Mouse (Mus musculus) kidney, adult 9 months (tissue): Measurements from ENCODE around the gene Oas1a.
"Not testable (repeated sequence)": the region's sequence is repeated elsewhere in the genome, so short reads cannot be mapped to it uniquely, and the experiment has no call there.

Experiments used
- DNase-seq: peaks from one replicate; pipeline ENCODE4 v3.0.0; 2022

Oas1a gene

DNA sequence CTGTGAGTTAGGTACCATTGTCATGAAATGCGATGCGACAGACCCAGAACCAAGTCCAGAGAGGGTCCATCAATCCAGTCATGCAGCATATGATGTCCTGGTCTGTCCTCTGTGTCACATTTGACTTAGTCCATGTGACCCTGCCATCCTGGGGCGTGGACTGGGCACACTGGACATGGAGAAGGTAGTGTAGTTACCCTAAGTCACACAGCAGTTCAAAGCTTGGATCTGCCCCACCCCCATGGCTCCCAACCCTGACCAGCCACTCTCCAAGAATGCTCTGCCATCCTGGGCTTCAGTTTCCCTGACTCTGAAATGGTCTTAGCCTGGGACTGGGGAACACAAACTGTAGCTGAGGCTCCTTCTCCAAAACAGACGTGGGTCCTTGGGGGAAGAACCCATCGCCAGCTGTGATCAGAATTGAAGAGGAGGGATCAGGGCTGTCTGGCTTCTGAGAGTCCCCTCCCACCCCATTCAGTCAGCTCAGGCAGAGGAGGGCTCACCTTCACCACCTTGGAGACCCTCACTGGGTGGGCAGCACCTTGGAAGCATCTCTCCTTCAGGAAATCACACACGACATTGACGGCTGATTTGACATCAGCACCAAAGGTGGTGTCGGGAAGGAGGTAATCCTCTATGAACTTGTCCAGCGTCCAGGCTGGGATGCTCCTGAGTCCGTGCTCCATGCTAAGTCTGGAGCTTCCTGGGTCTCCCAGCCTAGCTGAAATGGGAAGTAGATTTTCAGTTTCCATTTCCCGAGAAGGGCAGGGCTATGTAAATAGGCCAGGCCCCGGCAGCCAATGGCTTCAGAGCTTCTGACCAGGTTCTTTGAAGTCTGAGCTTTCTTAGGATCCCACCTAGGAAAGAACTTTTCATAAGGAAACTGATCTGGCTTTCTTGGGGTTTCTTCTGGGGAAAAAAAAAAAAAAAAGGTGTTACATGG is at the start of gene Oas1a:
Oas1a (minus strand) TSS at position 731 of the 943 bp plus-strand sequence.
- DNase-seq = not testable (repeated sequence)

DNA sequence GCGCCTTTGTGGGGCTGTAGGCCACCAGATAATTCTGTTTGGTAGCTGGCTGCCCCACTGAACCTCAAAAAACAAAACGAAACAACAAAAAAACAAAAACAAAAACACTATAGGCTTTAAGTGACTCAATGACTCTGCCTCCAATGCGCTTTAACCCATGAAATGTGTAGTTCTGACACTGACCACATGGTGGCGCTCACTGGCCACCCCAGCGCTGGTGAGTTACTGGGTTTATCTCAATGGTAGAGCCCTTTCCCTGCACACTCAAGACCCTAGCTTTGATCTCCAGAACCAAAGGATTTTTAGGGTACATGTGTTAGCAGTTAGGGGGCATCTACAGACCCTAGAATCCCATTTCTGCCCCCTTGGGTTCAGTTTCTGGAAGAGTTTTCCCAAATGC is 46.7 kb upstream of the Oas1a start:
- peak; percentile 14 for DNase-seq

DNA sequence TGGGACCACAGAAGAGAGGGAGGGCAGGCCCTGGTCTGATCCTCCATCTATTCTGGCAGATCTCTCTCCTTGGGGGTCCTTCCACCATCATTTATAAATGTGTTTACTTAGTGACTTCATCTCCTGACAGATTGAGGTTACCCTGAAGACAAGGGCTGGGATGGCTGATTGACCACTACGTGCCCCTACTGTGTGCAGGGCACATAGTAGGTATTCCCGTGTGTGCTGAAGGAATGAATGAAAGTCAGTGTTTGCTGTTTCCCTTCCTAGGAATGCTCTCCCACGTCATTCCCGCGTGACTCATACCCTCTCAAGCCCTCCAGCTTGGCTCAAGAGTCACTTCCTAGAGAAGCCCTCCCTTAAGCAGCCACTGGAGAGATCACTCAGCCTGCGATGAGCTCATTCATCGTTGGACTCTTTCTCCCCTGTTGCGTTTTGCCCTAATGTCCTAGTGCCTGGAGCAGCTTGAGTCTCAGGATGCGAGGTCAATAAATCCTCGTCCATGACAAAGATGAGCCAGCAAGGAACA is 45.0 kb upstream of the Oas1a start:
- DNase-seq = no peak

DNA sequence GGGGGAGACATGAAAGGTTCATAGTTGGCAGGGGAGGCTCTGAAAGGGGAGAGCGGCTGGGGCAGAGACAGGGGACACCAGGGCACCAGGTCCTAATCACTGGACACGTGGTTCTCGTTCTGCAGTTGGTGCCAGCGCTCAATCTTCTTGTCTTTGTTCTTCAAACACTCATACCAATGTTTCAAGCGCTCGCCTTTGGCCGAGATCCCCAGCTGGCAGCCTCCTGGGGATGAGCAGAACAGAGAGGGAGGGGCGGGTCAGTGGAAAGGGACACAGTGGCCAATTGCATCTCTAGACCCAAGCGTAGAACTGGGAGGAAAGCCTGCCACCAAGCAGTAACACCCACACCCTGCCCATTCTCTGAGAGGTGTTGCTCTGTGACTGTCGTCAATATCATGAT is 34.8 kb upstream of the Oas1a start:
- no peak for DNase-seq

DNA sequence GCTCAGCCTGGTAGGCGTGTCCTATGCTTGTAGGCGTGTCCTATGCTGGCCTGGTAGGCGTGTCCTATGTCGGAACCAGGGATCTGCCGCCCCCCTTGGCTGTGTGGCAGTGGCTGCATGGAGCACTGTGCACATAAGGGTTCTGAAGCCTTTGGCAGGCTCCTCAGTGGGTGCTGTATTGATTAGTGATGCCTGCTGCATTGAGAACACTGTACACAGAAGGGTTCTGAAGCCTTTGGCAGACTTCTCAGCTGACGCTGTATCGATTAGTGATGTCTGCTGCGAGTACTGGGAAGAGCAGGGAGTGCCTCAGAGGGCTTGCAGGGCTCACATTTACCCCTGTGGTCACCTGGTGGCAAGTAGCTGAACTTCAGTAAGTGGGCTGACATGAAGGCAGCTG is 31.3 kb upstream of the Oas1a start:
- no peak for DNase-seq

DNA sequence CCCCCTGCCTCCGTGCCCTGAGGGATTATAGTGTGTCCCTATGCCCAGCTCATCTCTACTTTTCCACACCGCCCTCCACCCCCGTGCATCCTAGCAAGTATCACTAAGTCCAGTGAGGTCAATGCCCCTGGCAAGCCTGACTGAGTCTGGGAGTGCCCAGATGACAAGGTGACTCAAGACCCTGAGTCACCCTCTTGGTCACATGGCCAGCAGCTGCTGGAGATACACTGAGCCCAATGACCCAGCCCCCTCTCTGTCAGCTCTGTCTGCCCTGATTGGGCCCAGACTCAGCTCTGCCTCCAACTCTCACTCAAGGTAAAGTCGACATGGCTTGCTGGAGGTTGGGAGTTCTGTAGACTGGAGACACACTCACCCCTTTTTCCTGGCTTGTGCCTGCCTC is 30.5 kb upstream of the Oas1a start:
- no peak for DNase-seq

DNA sequence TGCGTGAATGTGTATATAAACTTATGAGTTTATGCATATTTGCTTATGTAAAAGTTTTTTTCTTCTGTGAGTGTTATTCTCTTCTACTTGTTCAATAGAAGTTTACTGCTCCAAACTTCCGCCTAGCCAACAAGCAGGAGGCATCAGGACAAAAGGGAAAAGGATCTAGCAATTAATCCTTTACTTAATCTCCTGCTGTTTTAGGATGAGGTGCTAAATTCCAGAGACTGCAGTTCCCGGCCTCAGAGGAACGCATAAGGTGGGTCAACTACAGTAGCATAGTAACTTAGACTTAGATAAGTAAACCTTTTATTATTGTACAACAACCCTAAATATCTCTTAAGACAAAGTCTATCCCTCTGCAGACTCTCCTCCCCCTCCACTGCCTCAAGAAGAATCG is 26.6 kb upstream of the Oas1a start:
- no peak for DNase-seq

DNA sequence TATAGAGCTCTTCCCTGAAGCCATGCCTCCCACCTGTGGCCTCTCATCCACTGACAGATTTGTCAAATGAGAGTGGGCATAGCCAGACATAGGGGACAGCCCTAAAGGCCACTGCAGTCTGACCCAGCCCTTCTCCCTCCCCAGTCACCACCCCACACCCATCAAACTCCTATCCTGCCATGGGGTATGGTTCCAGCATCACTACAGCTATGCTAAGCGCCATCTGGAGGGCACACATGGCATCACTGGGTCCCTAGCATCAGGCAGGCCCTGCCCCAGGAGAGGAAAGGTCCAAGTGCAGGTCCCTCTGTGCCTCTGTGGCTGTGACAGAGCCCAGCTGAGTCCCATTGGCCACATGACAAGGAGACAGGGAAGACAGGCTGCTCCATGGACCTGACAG is 19.7 kb upstream of the Oas1a start:
- peak; percentile 3 for DNase-seq

DNA sequence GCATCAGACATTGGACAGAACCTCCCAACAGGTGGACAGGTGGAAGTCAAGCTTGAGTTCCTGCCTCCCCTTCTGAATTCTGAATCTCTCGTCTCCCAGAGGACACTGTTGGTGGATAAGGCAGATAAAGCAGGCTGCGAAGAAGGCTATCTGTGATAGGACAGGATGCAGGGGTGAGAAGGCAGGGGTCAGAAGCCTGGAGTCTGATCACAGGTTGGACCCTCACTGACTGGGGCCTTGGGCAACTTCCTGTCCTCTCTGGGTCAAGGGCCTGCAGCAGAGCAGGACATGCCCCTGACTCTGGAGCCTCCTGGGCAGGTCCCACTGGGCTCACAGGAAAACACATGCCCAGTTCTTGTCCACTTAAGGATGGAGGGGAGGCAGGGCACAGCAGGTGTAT is 19.0 kb upstream of the Oas1a start:
- not testable (repeated sequence) for DNase-seq

DNA sequence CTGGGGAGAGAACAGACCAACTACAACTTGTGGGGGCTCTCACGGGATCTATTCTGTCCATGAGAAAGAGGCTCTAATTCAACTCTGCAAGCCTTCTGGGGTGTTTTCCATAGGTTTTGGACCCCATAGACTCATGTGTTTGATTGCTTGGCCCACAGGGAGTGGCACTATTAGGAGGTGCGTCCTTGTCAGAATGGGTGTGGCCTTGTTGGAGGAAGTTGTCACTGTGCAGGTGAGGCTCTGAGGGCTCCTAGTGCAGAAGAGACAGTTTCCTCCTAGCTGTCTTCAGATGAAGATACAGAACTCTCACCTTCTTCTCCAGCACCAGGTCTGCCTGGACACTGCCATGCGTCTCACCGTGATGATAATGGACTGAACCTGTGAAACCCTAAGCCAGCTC is 17.2 kb upstream of the Oas1a start:
- not testable (repeated sequence) for DNase-seq

DNA sequence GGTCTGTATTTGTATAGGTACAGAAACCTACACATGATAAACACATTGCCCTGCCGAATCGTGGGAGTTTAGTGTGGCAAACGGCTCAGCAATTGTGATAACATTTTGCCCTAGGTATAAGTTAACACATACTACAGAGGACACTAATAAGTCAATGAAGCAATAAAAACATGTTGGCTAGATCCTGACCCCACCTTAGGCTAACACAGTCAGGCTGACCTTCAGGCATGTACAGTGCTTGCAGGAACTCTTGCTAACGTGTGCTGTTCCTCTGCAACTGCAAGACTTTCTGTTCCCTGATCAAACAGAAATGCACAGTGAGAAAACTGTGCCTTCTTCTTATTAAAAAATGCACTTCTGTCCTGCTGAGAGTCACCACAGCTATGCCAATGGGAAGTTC is 16.6 kb upstream of the Oas1a start:
- DNase-seq = no peak

DNA sequence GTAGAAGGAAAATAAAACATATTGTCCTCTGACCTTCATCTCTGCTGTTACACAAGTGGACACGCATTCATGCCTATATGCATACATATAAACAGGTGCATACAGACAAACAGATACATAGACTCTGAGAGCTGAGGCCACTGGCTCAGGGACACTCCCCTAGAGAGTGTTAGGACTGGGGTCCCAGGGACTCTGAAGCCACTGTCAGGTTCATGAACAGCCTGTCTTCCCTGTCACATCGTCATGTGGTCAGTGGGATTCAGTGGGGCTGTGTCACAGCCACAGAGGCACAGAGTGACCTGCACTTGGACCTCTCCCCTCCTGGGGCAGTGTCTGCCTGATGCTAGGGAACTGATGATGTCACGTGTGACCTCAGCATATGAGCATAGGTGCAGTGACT is 13.0 kb upstream of the Oas1a start:
- DNase-seq = no peak

DNA sequence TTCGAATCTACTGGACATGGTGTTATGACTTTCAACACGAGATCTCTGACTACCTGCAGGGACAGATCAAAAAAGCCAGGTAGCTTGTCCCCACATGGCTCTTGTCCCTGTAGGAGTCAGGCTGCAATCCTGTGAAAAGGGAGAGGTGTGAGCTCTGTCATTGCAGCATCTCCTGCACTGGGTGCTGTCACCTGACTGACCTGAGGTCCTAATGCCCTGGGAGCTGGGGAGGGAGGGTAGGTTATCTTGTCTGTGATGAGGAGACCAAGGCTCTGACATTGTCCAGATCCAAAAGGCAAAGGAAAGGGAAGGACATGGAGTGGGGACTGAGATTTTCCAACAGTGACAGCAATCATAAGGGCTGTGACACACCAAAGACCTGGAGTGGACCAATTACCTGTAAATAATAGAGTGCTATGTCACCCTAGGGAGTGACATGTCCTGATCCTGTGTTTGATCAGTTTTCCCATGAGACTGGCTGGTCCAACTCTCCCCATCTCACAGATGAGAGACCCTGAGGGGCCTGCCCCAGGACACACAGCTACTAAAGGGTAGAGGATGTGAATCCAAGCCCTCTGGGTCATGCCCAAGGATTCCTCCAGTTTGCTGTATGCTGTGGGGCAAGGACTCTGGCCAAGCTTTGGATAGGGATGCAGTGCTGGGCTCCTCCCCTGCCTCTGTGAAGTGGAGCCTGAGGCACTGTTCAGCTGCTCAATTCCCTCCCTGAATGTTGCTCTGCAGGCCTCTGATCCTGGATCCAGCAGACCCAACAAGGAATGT is 12.0 kb upstream of the Oas1a start:
- DNase-seq = not testable (repeated sequence)

DNA sequence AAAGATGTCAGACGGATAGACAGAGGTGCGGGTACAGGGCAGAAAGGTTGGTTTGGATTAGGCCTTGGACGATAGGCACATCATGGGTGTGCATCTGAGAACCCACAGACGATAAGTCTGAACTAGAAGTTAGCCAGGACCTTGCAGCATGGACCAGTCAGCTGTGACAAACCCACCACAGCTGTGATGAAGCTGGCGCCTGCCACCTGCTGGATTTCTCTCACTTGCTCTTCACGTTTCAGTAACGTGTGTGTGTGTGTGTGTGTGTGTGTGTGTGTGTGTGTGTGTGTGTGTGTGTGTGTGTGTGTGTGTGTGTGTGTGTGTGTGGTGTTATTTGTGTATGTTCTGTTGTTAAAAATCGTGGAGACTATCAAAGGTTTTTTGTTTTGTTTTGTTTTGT is 6.9 kb upstream of the Oas1a start, which contains the start of gene Oas1d:
Oas1d (plus strand) TSS at position 333 of the 400 bp plus-strand sequence.
- DNase-seq = not testable (repeated sequence)

DNA sequence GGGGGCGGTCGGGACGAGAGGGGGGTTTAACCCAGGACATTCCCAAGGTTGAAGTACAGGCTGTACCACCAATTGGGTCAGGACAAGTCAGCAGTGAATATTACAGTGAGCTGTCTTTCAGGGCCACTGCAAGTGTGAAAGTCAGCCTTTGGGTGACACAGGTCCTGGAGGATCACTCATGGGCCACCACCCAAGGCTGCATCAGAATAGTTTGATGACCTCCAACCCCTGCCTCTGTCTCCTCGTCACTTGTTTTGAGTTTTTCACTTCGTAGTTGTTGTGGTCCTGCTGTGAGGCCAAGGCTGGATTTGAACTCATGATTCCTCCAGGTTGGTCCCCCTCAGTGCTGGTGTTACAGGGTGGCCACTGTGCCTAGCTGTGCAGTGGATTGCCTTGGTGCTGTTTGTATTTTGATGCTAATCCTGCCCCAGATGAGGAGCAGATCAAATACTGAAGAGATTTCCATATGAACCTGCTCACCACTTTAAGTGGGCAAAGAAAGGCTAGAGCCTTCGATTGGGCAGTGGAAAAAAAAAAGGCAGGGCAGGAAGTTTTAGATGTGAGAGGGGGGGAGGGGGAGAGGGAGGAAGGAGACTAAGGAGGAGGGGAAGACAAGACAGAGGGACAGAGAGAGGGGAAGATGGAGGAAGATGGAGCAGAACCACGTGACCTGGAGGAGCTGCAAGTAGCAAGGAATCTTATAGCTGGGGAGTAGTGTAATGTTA is 1.0 kb upstream of the Oas1a start:
- no peak for DNase-seq

DNA sequence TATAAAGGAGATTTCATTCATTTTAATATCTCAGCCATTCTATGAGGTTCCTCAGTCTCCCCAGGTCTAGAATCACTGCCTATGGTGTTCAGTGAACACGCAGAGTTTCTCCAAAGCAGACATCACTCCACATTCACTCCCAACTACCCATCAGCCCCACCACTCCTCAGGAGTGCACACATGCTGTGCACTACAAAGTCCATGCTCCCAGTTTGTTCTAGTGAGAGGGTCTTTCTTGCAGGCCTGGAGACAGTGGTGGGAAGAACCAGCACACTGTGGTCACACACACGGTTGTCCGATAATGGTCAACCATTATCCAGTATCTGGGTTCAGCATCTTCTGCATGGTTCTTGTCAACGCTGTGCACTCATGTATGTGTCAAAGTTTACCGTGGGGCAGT is 5.3 kb downstream of the Oas1a start:
- no peak for DNase-seq

DNA sequence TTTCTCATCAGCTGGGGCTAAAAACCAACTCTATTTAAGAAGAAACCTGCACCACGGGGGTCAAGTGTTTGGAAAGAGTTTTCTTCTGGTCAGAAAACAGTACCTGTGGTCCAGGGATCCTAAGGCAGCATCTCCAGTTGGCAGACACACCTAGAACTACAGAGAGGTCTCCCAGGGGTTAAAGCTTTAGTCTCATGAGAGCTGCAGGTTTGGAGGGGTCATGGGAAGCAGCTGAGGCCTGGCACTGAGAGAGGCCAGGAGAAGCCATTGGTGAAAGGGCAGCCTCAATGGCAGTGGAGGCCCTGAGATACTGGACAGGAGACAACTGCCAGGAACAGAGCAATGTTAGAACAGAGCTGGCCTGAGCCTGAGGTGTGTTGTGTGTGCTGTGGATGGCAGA is 6.7 kb downstream of the Oas1a start:
- no peak for DNase-seq

DNA sequence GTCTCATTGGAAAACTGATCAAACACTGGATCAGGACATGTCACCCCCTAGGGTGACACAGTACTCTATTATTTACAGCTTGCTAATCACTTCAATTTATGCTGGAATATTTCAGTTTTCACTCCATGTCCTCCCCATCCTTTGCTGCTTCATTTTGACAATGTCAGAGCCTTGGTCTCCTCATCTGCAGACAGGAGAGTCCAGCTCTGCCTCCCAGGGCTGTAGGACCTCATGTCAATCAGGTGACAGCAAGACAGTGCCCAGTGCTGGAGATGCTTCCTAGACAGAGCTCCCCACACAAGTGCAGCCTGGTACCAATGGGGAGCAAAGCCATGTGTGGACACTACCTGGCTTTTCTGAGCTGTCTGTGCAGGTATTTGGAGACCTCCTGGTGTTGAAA is 8.6 kb downstream of the Oas1a start:
- DNase-seq = no peak

DNA sequence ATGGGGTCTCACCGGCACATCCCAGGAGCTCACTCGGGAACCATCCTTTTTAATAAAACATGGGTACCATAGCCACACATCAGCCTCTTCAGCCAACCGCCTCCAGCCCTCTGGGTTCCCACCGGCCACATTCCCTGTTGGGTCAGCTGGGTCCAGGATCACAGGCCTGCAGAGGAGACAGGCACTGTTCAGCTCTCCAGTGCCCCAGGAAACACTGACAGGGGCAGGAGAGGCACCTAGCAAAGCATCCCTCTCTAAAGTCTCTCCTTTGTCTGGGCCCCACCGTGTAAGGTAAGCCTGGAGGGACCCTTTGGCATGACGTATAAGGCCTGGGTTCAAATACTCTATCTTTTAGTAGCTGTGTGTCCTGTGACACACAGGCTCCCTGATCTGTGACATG is 9.0 kb downstream of the Oas1a start:
- no peak for DNase-seq

DNA sequence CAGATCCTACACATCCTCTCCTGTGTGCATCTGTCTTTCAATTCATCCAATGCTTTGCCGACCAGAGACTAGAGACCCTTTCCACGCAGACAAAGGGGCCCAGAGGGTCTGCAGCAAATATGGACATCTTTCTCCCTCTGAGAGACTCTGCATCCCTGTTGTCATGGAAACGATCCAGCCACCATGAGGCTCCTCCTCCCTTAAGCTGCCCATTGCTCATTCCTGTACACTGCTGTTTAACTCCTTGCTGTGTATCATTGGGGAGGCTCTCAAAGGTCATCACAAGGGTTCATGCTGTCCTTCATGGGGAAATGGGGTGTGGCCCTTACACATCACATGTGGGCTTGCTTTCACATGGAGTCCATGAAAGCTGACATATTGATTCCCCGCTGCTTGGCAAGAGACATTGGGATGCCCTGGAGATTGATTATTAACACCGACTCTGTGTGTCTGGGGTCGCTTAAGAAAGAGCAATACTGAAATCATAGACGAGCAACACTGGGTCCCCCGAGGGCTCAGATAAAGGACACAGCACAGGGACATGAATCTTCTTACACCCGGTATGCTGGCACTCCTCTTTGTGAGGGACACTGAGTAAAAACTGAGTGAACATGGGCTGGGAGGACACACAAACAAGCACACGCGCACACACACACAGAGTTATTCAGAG is 12.0 kb downstream of the Oas1a start:
- DNase-seq = no peak

DNA sequence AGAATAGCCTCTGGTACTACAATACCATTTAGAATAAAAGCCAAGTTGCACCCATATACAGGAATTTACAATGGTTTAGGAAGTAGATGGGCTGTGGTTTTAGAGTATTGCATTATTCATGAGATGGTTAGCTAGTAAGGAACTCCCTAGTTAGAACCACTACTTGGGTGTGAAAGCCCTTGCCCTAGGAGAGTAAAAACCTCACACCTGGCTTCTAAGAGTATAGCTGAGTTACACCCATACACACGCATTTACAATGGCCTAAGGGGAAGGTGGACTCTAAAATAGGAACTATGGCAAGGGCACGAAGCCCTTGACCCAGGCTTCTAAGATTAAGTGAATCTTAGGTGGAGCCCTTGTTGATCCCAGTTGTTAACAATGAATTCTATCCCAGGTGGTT is 12.6 kb downstream of the Oas1a start:
- not testable (repeated sequence) for DNase-seq

DNA sequence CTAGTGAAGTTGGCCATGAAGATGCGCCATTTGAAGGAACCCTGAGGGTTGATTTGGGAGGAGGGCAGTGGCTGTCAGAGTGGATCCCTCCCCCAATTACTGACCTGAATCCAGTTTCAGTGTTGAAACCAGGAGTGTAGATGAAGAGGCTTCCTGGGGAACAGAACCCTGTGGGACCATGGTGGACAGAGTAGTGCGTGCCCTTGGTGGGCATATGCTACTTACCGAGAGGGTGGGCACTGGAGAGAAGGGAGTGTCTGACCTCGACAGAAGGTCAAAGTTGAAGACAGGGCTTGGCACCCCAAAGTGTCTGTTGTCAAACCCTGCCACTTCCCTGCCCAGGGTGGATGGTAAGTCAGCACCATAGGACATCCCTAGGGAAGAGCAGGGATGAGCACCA is 13.5 kb downstream of the Oas1a start:
- DNase-seq = not testable (repeated sequence)
